Mouse (Mus musculus) ES-E14 (cell line): Measurements from ENCODE around the gene Galns.

Experiments
- CHD2 ChIP-seq: IDR thresholded peaks from 2 replicates; pipeline ENCODE4 v1.6.1; 2014; ENCODE audit warnings: mild to moderate bottlenecking, low read depth, low read length, inconsistent platforms
- HCFC1 ChIP-seq: IDR thresholded peaks from 2 replicates; pipeline ENCODE4 v1.6.1; 2012; ENCODE audit warnings: low read length, inconsistent platforms, borderline replicate concordance; ENCODE audit not compliant: insufficient read depth
- ZC3H11A ChIP-seq: IDR thresholded peaks from 2 replicates; pipeline ENCODE4 v1.6.1; 2012; ENCODE audit warnings: low read depth, mild to moderate bottlenecking, inconsistent platforms, low read length, borderline replicate concordance

DNA sequence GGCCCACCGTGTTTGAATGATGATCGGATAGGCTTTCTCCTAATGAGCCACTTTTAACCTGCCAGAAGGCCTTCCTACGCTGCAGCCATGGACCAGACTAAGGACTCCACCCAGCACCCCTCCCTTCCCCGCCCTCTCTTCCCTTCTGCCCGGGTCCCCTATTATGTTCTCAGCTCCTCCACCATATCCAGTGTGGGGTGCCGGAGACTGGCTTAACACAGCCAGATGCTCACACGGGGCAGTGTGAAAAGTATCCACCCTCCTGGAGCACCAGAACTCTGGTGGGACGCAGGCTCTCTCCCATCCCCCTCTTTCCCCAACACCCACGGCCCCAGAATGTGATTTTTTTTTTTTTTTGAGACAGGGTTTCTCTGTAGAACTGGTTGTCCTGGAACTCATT lies 37.7 kb downstream of the Galns start:
- TF ChIP-seq CHD2 (no peak), HCFC1 (no peak), ZC3H11A (no peak)
